Mouse (Mus musculus) midbrain, embryonic 10.5 days (tissue): ENCODE results near the gene Fgf11. TPM values are rescaled to one million over a fixed set of nuclear protein-coding genes. Genes with fewer than 3 reads are reported as not detected.
A peak's percentile ranks its signal among the peaks of the same experiment; 100 is the strongest.

Source experiments
- DNase-seq: peaks from one replicate; pipeline ENCODE4 v3.0.0-alpha.2; 2017; ENCODE audit warnings: low spot score
- H3K27ac ChIP-seq: fragments of 300-500 bp; sonication (generic); replicated peaks from 2 replicates; pipeline ENCODE4 v1.5.1; 2016; ENCODE audit warnings: mild to moderate bottlenecking
- H3K27me3 ChIP-seq: fragments of 300-500 bp; sonication (generic); 2 replicates; pipeline ENCODE4 v1.6.1; 2016; ENCODE audit warnings: low read depth, mild to moderate bottlenecking; ENCODE audit not compliant: poor library complexity, severe bottlenecking
- H3K36me3 ChIP-seq: fragments of 300-500 bp; sonication (generic); 2 replicates; pipeline ENCODE4 v1.6.1; 2016; ENCODE audit warnings: mild to moderate bottlenecking, moderate library complexity
- H3K4me1 ChIP-seq: fragments of 300-500 bp; sonication (generic); 2 replicates; pipeline ENCODE4 v1.6.1; 2016
- H3K4me3 ChIP-seq: fragments of 300-500 bp; sonication (generic); 2 replicates; pipeline ENCODE4 v1.5.1; 2016; ENCODE audit warnings: mild to moderate bottlenecking, moderate library complexity
- H3K9me3 ChIP-seq: fragments of 300-500 bp; sonication (generic); replicated peaks from 2 replicates; pipeline ENCODE4 v1.6.1; 2016; ENCODE audit warnings: mild to moderate bottlenecking
- WGBS: fragments of 180-500 bp; shearing (Covaris S2); methylation state at CpG from one replicate; pipeline ENCODE4 v1.1.7; 2016; 5-methylcytosine and 5-hydroxymethylcytosine counted together
- polyA plus RNA-seq: library from polyadenylated mRNA; unstranded; fragments of >200 nt; fragmentation: Nextera tagmentation; extraction: Ambion mirVana; gene quantifications from 2 replicates; pipeline ENCODE4 v1.2.1, GENCODE M21; 2016

The Fgf11 gene
- polyA plus RNA-seq, result 1.0 and 1.4 TPM in 2 replicates

- Histone ChIP-seq H3K27me3 (peaks cover 100% of the 10 kb centered on the region), H3K36me3 (no peaks in the 10 kb centered on the region), H3K27ac (peak within 1 kb of the TSS; percentile 95), H3K4me1 (peaks cover 77% of the 10 kb centered on the region), H3K9me3 (peaks cover 3% of the 10 kb centered on the region; the same call in 1 of the 2 replicates), H3K4me3 (peak within 1 kb of the TSS; percentile 66)
- 2% methylated on average over 33 of the region's 33 CpGs for WGBS
- peak; percentile 25 for DNase-seq
Measured at GRCm38 (mm10) chr11:69801379-69801977, at the start of gene Fgf11. Fgf11 (minus strand) TSS chr11:69801857.

GRCm38 (mm10) chr11:69850754-69851153 lies 49.1 kb upstream of the Fgf11 start:
- Histone ChIP-seq H3K27ac (no peak overlapping the region), H3K27me3 (peaks cover 3% of the 10 kb centered on the region; the same call in 1 of the 2 replicates), H3K4me3 (no peak overlapping the region), H3K4me1 (peaks cover 52% of the 10 kb centered on the region), H3K9me3 (no peaks in the 10 kb centered on the region), H3K36me3 (peaks cover 50% of the 10 kb centered on the region)
- DNase-seq, result no peak
- 85% methylated on average over 8 of the region's 8 CpGs for WGBS

DNA sequence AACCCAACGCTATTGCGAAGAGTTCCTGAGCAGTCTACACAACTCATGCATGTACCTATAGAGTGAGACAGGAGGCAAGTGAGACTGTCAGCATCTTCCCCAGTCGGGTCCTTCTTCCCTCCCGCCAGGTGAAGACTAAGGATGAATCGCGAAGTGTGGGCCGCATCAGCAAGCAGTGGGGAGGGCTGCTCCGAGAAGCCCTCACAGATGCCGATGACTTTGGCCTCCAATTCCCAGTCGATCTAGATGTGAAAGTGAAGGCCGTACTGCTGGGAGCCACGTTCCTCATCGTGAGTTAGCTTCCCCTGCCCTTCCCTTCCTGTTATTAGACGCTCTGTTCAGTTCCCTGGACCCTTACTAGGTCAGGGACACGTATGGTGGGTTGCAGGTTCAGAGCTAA lies 48.2 kb upstream of the Fgf11 start:
- Histone ChIP-seq H3K27me3 (no peaks in the 10 kb centered on the region), H3K36me3 (peaks cover 50% of the 10 kb centered on the region), H3K4me3 (no peak overlapping the region), H3K9me3 (no peaks in the 10 kb centered on the region), H3K4me1 (peaks cover 51% of the 10 kb centered on the region), H3K27ac (no peak overlapping the region)
- 96% methylated on average over 15 of the region's 15 CpGs for WGBS
- DNase-seq, result no peak

DNA sequence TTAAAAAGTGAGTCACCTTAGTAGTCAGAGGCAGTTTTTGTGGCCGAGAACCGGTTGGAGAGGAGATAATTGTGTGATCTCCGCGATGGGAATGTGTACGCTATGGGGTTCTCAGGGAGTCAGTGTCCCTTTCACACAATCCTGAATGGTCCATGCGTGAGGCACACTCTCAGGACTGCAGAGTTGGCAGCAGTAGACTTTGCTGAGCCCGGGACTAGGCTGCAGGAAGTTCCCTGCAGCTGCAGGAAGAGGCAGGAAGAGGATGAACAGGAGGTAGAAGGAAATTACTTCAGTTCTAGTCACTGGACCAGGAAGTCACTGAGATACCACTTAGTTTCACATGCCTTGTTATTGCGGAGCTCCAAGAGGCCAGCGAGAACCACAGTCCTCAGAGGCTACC lies 47.5 kb upstream of the Fgf11 start:
- no peaks in the 10 kb centered on the region for H3K27me3 ChIP-seq
- DNase-seq, result no peak
- no peak overlapping the region for H3K4me3 ChIP-seq
- 91% methylated on average over 9 of the region's 9 CpGs for WGBS
- H3K4me1 ChIP-seq, result peaks cover 48% of the 10 kb centered on the region
- H3K27ac ChIP-seq, result no peak overlapping the region
- H3K9me3 ChIP-seq, result no peaks in the 10 kb centered on the region
- peaks cover 50% of the 10 kb centered on the region for H3K36me3 ChIP-seq

DNA sequence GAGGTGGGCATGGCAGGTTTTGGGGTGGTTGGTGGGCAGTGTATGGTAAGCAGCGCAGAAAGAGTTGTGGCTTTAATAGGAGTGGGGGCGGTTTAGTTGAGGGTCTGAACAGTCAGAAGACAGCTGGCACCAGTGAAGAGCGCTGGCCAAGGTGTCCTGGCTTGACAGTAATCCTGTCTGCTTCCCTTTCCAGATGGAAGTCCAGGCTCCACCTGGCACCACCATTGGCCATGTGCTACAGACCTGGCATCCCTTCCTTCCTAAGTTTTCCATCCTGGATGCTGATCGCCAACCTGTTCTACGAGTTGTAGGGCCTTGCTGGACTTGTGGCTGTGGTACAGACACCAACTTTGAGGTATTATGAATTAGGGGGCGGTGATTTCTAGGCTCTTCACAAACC lies 46.4 kb upstream of the Fgf11 start:
- H3K36me3 ChIP-seq, result peaks cover 50% of the 10 kb centered on the region

GRCm38 (mm10) chr11:69846738-69847688 lies 45.4 kb upstream of the Fgf11 start:
- Histone ChIP-seq H3K4me1 (peaks cover 42% of the 10 kb centered on the region), H3K4me3 (peak overlapping the region; percentile 79), H3K36me3 (peaks cover 45% of the 10 kb centered on the region), H3K9me3 (no peaks in the 10 kb centered on the region), H3K27ac (peak overlapping the region; percentile 98), H3K27me3 (no peaks in the 10 kb centered on the region)
- 13% methylated on average over 37 of the region's 37 CpGs for WGBS
- DNase-seq, result no peak

More for the DNA sequence above, 46.4 kb upstream of the Fgf11 start:
- H3K27me3 ChIP-seq, result no peaks in the 10 kb centered on the region
- H3K4me1 ChIP-seq, result peaks cover 44% of the 10 kb centered on the region
- peak overlapping the region; percentile 98 for H3K27ac ChIP-seq
- no peaks in the 10 kb centered on the region for H3K9me3 ChIP-seq
- WGBS, result 92% methylated on average over 6 of the region's 6 CpGs
- H3K4me3 ChIP-seq, result peak overlapping the region; percentile 79
- no peak for DNase-seq

DNA sequence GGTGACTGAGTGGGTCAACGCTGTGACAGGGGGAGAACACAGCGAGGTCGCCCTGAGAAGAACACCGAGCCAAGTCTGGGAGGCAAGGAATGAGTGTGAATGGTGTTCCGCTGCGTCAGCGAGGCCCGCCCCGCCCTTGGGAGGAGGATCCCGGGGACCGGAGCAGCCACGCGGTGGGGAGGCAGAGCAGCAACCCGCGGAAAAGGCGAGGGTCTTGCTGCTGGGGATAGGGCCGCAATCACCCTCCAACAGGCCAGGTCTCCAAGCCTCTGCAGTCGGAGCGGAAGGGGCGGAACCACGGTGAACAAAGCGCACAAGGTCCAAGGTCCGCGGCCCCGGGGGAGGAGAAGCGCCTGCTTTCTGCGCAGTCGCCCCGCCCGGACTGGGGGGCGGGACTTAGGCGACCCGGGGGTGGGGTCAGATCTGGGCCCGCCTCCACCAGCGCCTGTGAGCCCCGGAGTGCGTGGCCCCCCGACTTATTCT lies 44.6 kb upstream of the Fgf11 start, which contains the start of gene Plscr3:
Plscr3 (plus strand) TSS at position 179 of the 483 bp plus-strand sequence.
- DNase-seq, result peak; percentile 96
- Histone ChIP-seq H3K9me3 (no peaks in the 10 kb centered on the region), H3K4me3 (peak within 1 kb of the TSS; percentile 79), H3K36me3 (peaks cover 37% of the 10 kb centered on the region), H3K27me3 (no peaks in the 10 kb centered on the region), H3K4me1 (peaks cover 39% of the 10 kb centered on the region), H3K27ac (peak within 1 kb of the TSS; percentile 98)
- under 1% methylated on average over 37 of the region's 38 CpGs for WGBS

GRCm38 (mm10) chr11:69838714-69839104 lies 37.1 kb upstream of the Fgf11 start:
- H3K4me1 ChIP-seq, result peaks cover 57% of the 10 kb centered on the region
- 5% methylated on average over 7 of the region's 7 CpGs for WGBS
- no peak for DNase-seq

DNA sequence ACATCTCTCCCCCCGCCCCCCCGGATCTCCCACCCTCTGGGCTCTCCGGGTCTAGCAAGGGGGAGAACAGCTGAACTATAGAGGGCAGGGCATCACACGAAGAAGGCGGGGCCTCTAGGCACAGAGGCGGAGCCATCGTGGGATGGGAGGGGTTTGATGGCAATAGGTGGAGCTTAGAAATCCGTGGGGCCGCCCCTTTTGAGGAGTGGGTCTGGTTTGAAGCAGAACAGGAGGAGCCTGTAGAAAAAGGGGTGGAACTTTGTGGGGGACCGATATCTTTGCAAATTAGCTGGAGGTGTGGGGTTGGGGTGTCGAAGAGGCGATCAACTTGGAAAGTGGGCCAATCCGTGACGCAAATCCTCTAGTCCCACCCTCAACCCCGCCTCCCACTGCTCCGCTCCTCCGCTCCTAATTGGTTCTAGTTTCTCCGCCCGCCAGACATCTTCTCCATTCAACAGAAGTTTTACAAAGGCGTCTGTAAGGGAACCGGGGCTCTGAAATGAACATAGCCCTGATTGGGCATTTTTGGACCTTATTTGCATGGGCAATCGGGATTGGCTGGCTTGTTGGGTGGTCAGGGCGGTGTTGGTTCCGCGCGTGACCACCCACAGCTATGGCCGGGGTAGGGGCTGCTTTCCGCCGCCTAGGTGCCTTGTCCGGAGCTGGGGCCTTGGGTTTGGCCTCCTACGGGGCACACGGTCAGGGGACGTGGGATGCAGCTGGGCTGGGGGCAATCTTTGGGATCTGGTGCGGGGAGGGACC lies 36.5 kb upstream of the Fgf11 start, which contains the start of gene Tmem256:
Tmem256 (plus strand) TSS at position 563 of the 762 bp plus-strand sequence.
- Histone ChIP-seq H3K4me1 (peaks cover 60% of the 10 kb centered on the region), H3K36me3 (peaks cover 9% of the 10 kb centered on the region), H3K9me3 (no peaks in the 10 kb centered on the region), H3K4me3 (peak within 1 kb of the TSS; percentile 86), H3K27me3 (peaks cover 35% of the 10 kb centered on the region), H3K27ac (peak within 1 kb of the TSS; percentile 93)
- under 1% methylated on average over 34 of the region's 34 CpGs for WGBS
- DNase-seq, result peak; percentile 97

More at GRCm38 (mm10) chr11:69838714-69839104, 37.1 kb upstream of the Fgf11 start:
- H3K4me3 ChIP-seq, result peak overlapping the region; percentile 86
- H3K9me3 ChIP-seq, result no peaks in the 10 kb centered on the region
- peaks cover 29% of the 10 kb centered on the region for H3K27me3 ChIP-seq
- peaks cover 3% of the 10 kb centered on the region for H3K36me3 ChIP-seq
- peak overlapping the region; percentile 93 for H3K27ac ChIP-seq

DNA sequence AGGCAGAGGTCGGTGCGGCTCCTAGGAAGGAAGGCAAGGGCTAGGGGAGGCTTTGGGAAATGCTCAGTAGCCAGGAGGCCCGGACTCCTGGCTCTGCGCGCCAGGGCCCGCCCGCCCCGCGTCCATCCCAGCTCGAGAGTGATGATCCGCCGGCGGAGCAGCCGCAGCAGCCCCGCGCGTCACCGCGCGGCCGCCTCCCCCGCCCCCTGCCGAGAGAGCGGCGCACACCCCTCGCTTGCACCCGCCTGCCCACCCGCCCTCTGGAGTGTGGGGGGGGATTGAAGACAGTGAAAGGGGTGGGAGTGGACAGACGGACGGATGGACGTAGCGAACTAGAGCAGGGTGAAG lies 35.9 kb upstream of the Fgf11 start, which contains the start of gene Nlgn2:
Nlgn2 (minus strand) TSS at position 181 of the 348 bp plus-strand sequence.
- H3K27ac ChIP-seq, result peak within 1 kb of the TSS; percentile 93
- peak within 1 kb of the TSS; percentile 86 for H3K4me3 ChIP-seq
- peaks cover 40% of the 10 kb centered on the region for H3K27me3 ChIP-seq
- H3K4me1 ChIP-seq, result peaks cover 60% of the 10 kb centered on the region
- no peaks in the 10 kb centered on the region for H3K9me3 ChIP-seq
- no peak for DNase-seq
- WGBS, result under 1% methylated on average over 32 of the region's 32 CpGs
- H3K36me3 ChIP-seq, result peaks cover 14% of the 10 kb centered on the region

GRCm38 (mm10) chr11:69836703-69837576 lies 35.3 kb upstream of the Fgf11 start:
- WGBS, result 1% methylated on average over 52 of the region's 52 CpGs
- H3K36me3 ChIP-seq, result peaks cover 21% of the 10 kb centered on the region
- H3K27me3 ChIP-seq, result peaks cover 44% of the 10 kb centered on the region
- peak overlapping the region; percentile 93 for H3K27ac ChIP-seq
- peak; percentile 59 for DNase-seq
- H3K4me1 ChIP-seq, result peaks cover 65% of the 10 kb centered on the region
- no peaks in the 10 kb centered on the region for H3K9me3 ChIP-seq
- H3K4me3 ChIP-seq, result peak overlapping the region; percentile 86
